Mouse (Mus musculus) ES-Bruce4 (cell line): Measurements from ENCODE around the gene Krtap10-4. TPM values are rescaled to one million over a fixed set of nuclear protein-coding genes. Genes with fewer than 3 reads are reported as not detected.
A peak's percentile ranks its signal among the peaks of the same experiment; 100 is the strongest.

Experiments
- H3K27ac ChIP-seq: 2 replicates; pipeline ENCODE4 v1.5.1; 2012; ENCODE audit warnings: low read length, inconsistent platforms; ENCODE audit not compliant: insufficient read depth
- H3K27me3 ChIP-seq: 2 replicates; pipeline ENCODE4 v1.6.1; 2012; ENCODE audit warnings: mild to moderate bottlenecking, low read length, inconsistent platforms; ENCODE audit not compliant: control insufficient read depth, poor library complexity, insufficient read depth, severe bottlenecking
- H3K36me3 ChIP-seq: 2 replicates; pipeline ENCODE4 v1.6.1; 2012; ENCODE audit warnings: inconsistent platforms, mild to moderate bottlenecking, low read length, moderate library complexity; ENCODE audit not compliant: control insufficient read depth, poor library complexity, insufficient read depth, severe bottlenecking
- H3K4me1 ChIP-seq: one replicate; pipeline ENCODE4 v1.8.1; 2011; ENCODE audit warnings: low read length; ENCODE audit not compliant: control insufficient read depth, insufficient read depth
- H3K4me3 ChIP-seq: 2 replicates; pipeline ENCODE4 v1.5.1; 2011; ENCODE audit warnings: low read depth, mild to moderate bottlenecking, low read length
- H3K9ac ChIP-seq: 2 replicates; pipeline ENCODE4 v1.6.1; 2012; ENCODE audit warnings: low read depth, mild to moderate bottlenecking, inconsistent platforms; ENCODE audit not compliant: poor library complexity, severe bottlenecking
- H3K9me3 ChIP-seq: replicated peaks from 2 replicates; pipeline ENCODE4 v1.6.1; 2012; ENCODE audit warnings: mild to moderate bottlenecking, low read length, inconsistent platforms; ENCODE audit not compliant: control insufficient read depth, poor library complexity, insufficient read depth, severe bottlenecking
- CTCF ChIP-seq: IDR thresholded peaks from one replicate; pipeline ENCODE4 v1.8.1; 2011; ENCODE audit warnings: low read depth, low read length
- EP300 ChIP-seq: IDR thresholded peaks from 2 replicates; pipeline ENCODE4 v1.6.1; 2011; ENCODE audit warnings: low read depth, low read length; ENCODE audit not compliant: insufficient read depth
- POLR2A ChIP-seq: IDR thresholded peaks from one replicate; pipeline ENCODE4 v1.8.1; 2011; ENCODE audit warnings: low read length; ENCODE audit not compliant: insufficient read depth
- polyA plus RNA-seq: library from polyadenylated mRNA; stranded (reverse); fragments of >200 nt; gene quantifications from 2 replicates; pipeline ENCODE4 v1.2.4, GENCODE M21; 2011; ENCODE audit warnings: low read depth; ENCODE audit not compliant: missing spikeins, insufficient read depth, insufficient read length

Krtap10-4 gene
- polyA plus RNA-seq, 1 experiment = not detected

DNA sequence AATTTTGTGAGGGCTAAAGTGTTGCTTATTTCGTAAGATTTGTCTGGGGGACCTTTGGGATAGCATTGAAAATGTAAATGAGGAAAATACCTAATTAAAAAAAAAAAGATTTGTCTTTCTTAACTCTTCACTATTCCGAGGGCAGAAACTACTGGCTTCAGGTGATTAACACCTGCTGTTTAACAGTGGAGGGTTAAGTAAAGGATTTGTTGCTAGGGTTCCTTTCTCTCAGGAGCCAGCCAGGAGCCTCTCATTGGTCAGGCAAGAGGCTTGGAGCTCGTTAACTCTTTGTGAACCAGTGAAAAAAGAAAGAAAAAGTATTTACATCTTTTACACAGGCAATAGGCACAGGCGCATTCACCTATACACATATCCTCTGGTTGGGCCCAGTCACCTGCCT is 7.7 kb downstream of the Krtap10-4 start:
- no peak for TF ChIP-seq EP300
- no peak for TF ChIP-seq CTCF
- no peak for TF ChIP-seq POLR2A
- Histone ChIP-seq H3K9ac (no peak overlapping the region), H3K4me3 (no peak overlapping the region), H3K9me3 (no peaks in the 10 kb centered on the region), H3K27ac (no peak overlapping the region), H3K27me3 (no peaks in the 10 kb centered on the region), H3K36me3 (no peaks in the 10 kb centered on the region), H3K4me1 (no peaks in the 10 kb centered on the region)

- TF ChIP-seq CTCF = no peak
- no peak for TF ChIP-seq EP300
- TF ChIP-seq POLR2A = no peak
Measured at GRCm38 (mm10) chr10:77818523-77818922, 8.4 kb downstream of the Krtap10-4 start.

DNA sequence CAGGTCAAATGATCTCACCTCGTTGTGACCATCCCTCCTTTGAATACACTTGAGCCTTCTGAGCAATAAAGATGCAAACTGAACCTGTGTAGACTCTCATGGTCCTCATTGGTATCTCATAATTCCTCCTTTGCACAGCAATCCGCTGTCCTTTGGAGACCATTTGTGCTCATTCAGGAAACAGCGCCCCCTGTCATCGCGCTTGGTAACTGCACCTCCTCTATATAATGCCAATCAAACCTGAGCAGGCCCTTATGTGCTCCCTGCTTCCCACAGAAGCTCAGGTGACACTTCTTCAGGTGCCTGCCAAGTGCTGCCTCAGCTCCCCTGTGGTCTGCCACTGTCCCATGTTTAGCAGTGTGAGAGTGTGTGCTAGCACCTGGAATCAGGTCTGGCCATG is 11.4 kb downstream of the Krtap10-4 start:
- no peaks in the 10 kb centered on the region for H3K27me3 ChIP-seq
- no peaks in the 10 kb centered on the region for H3K36me3 ChIP-seq
- no peaks in the 10 kb centered on the region for H3K4me1 ChIP-seq
- no peaks in the 10 kb centered on the region for H3K9me3 ChIP-seq
- no peak overlapping the region for H3K4me3 ChIP-seq
- no peak overlapping the region for H3K9ac ChIP-seq
- TF ChIP-seq CTCF (peak; percentile 51), POLR2A (no peak), EP300 (no peak)
- no peak overlapping the region for H3K27ac ChIP-seq

More at GRCm38 (mm10) chr10:77818523-77818922, 8.4 kb downstream of the Krtap10-4 start:
- Histone ChIP-seq H3K9ac (no peak overlapping the region), H3K36me3 (no peaks in the 10 kb centered on the region), H3K4me3 (no peak overlapping the region), H3K9me3 (no peaks in the 10 kb centered on the region), H3K4me1 (no peaks in the 10 kb centered on the region), H3K27me3 (no peaks in the 10 kb centered on the region), H3K27ac (no peak overlapping the region)

DNA sequence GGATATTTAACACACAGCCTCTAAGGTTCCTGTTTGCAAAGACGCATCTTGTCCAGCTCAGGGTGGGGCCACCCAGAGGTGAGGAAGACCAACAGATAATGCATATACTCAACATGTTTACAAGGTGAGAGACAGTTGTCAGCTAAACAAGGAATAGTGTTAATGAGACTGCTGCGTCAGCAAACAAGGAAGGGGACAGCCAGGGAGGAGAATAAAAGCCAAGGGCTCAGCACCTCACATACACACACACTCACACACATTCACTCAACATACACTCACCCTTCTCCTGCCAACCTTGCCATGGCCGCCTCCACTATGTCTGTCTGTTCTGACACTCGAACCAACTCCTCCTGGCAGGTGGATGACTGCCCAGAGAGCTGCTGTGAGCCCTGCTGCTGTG is 12.5 kb downstream of the Krtap10-4 start, which contains the start of gene Gm2696:
Gene Gm2696 (plus strand): TSS at position 301 of the 400 bp plus-strand sequence.
- H3K27ac ChIP-seq = no peak within 1 kb of the TSS
- peaks cover 8% of the 10 kb centered on the region for H3K9me3 ChIP-seq
- TF ChIP-seq CTCF (no peak), POLR2A (no peak), EP300 (no peak)
- H3K9ac ChIP-seq = no peak within 1 kb of the TSS
- no peaks in the 10 kb centered on the region for H3K36me3 ChIP-seq
- H3K4me3 ChIP-seq = no peak within 1 kb of the TSS
- H3K27me3 ChIP-seq = no peaks in the 10 kb centered on the region
- H3K4me1 ChIP-seq = no peaks in the 10 kb centered on the region

- H3K4me3 ChIP-seq = no peak within 1 kb of the TSS
- H3K27ac ChIP-seq = no peak within 1 kb of the TSS
- H3K9ac ChIP-seq = no peak within 1 kb of the TSS
- no peaks in the 10 kb centered on the region for H3K36me3 ChIP-seq
- TF ChIP-seq CTCF = no peak
- no peak for TF ChIP-seq POLR2A
- no peak for TF ChIP-seq EP300
- peaks cover 20% of the 10 kb centered on the region for H3K9me3 ChIP-seq
- H3K27me3 ChIP-seq = no peaks in the 10 kb centered on the region
- no peaks in the 10 kb centered on the region for H3K4me1 ChIP-seq
Measured at GRCm38 (mm10) chr10:77811743-77812142, 15.2 kb downstream of the Krtap10-4 start, which contains the start of gene Gm9507. Gene Gm9507, minus strand, starts transcription at chr10:77811843.

DNA sequence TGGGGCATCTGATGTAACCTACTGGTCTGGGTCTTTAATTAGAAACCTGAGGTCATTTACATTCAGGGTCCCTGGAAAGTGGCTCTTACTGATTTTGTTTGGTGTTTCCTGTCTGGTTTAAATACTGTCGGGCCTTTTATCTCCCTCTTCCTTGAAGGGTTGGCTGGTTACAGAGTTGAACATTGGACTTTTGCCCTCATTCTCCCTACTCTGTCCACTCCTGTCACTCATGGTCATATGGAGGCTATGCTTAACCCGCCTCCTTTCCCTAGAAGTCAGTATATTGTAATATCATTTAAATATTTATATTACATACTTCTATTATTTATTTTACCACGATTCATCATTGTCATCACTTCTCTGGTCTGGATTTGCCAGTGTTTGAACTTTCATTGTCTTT is 22.8 kb downstream of the Krtap10-4 start:
- H3K36me3 ChIP-seq = no peaks in the 10 kb centered on the region
- H3K27ac ChIP-seq = no peak overlapping the region
- peaks cover 11% of the 10 kb centered on the region for H3K9me3 ChIP-seq
- H3K9ac ChIP-seq = no peak overlapping the region
- no peaks in the 10 kb centered on the region for H3K27me3 ChIP-seq
- TF ChIP-seq POLR2A = no peak
- no peak for TF ChIP-seq CTCF
- no peak for TF ChIP-seq EP300
- H3K4me1 ChIP-seq = no peaks in the 10 kb centered on the region
- H3K4me3 ChIP-seq = no peak overlapping the region
